Comparison of ENCODE assay signal across 8 mouse cellular contexts in genomic region chr7:19664455-19664954, GRCm38 (mm10). TPM values are rescaled to one million over a fixed set of nuclear protein-coding genes. Genes with fewer than 3 reads are reported as not detected.
DNase-seq lines count a peak whose midpoint lies in the region; ATAC-seq and TF ChIP-seq lines count a peak whose summit lies in the region.

No protein-coding gene starts in this region.

- no peaks in the 10 kb centered on the region for H3K9me3 ChIP-seq in midbrain, embryonic 11.5 days (ENCODE audit: control insufficient read depth, low read length)

- H3K9ac ChIP-seq in midbrain, embryonic 11.5 days (ENCODE audit: low read length): peak overlapping the region; percentile 98

- TF ChIP-seq POLR2A in kidney, adult 2 months (IDR thresholded peaks at IDR 0.05; ENCODE audit: low read depth, low read length): no peak
- no peak for TF ChIP-seq POLR2A in bone marrow, adult 2 months (IDR thresholded peaks at IDR 0.05; ENCODE audit: borderline replicate concordance, control insufficient read depth, low read depth, low read length)

- peak overlapping the region; percentile 97 for H3K4me3 ChIP-seq in kidney, adult 2 months (ENCODE audit: insufficient read depth, low read depth, low read length)
- peak overlapping the region; percentile 74 for H3K4me3 ChIP-seq in bone marrow, adult 2 months (replicated peaks; ENCODE audit: control insufficient read depth, low read depth, low read length)
- H3K4me3 ChIP-seq in midbrain, embryonic 11.5 days (ENCODE audit: low read depth, low read length): peak overlapping the region; percentile 99

- no peaks in the 10 kb centered on the region for H3K27me3 ChIP-seq in kidney, adult 2 months (replicated peaks; ENCODE audit: control insufficient read depth, insufficient read depth, low read length)
- H3K27me3 ChIP-seq in midbrain, embryonic 11.5 days (ENCODE audit: control insufficient read depth, insufficient read depth, low read length): no peaks in the 10 kb centered on the region

- no peak for TF ChIP-seq CTCF in kidney, adult 2 months (conservative IDR thresholded peaks at IDR 0.05; ENCODE audit: insufficient read depth, insufficient read length, low read depth, low read length)
- TF ChIP-seq CTCF in bone marrow, adult 2 months (IDR thresholded peaks at IDR 0.05; ENCODE audit: control insufficient read depth, insufficient read depth, low read length): no peak

- ATAC-seq in granulocyte monocyte progenitor cell, adult 5-6 weeks (replicated peaks; ENCODE audit: poor library complexity, severe bottlenecking): peak; percentile 2; the same call in 1 of the 2 replicates
- ATAC-seq in midbrain, embryonic 11.5 days (ENCODE audit: low FRiP score): no peak; the same call in none of the 2 replicates

- no peaks in the 10 kb centered on the region for H3K36me3 ChIP-seq in kidney, adult 2 months (ENCODE audit: control insufficient read depth, insufficient read depth, low read length)
- no peaks in the 10 kb centered on the region; the same call in 1 of the 2 replicates for H3K36me3 ChIP-seq in midbrain, embryonic 11.5 days (ENCODE audit: control insufficient read depth, insufficient read depth, low read length)

- WGBS in kidney, adult 2 months: under 1% methylated on average over 37 of the region's 37 CpGs
- WGBS in bone marrow, adult 2 months: under 1% methylated on average over 37 of the region's 37 CpGs
- under 1% methylated on average over 30 of the region's 37 CpGs for WGBS in midbrain, embryonic 11.5 days

- H3K4me1 ChIP-seq in kidney, adult 2 months (ENCODE audit: control insufficient read depth, insufficient read depth, low read length): peaks cover 19% of the 10 kb centered on the region
- peaks cover 4% of the 10 kb centered on the region; the same call in 1 of the 2 replicates for H3K4me1 ChIP-seq in bone marrow, adult 2 months (ENCODE audit: control insufficient read depth, insufficient read depth, low read length)
- H3K4me1 ChIP-seq in midbrain, embryonic 11.5 days (ENCODE audit: control insufficient read depth, insufficient read depth, low read length): peaks cover 14% of the 10 kb centered on the region

- 0 out of 2 replicates have a peak overlapping the region, but pooled peaks have one; percentile 29 for H3K27ac ChIP-seq in kidney, adult 2 months (ENCODE audit: insufficient read depth, low read depth, low read length)
- H3K27ac ChIP-seq in bone marrow, adult 2 months (ENCODE audit: control insufficient read depth, insufficient read depth, low read depth, low read length, poor library complexity): peak overlapping the region; percentile 45
- H3K27ac ChIP-seq in midbrain, embryonic 11.5 days (ENCODE audit: low read depth, low read length): peak overlapping the region; percentile 40; the same call in 1 of the 2 replicates

- no peak for DNase-seq in kidney, adult 2 months
- DNase-seq in kidney, postnatal 25 days: no peak
- DNase-seq in midbrain, embryonic 11.5 days (ENCODE audit: low spot score, missing footprints): no peak
- DNase-seq in embryo, embryonic 10.5 days (ENCODE audit: low spot score): no peak
- DNase-seq in thymus, adult 18-20 months: no peak
- DNase-seq in thymus, postnatal 14 days: no peak

- H3K4me2 ChIP-seq in midbrain, embryonic 11.5 days: peak overlapping the region; percentile 80

RNA-seq across cellular contexts. Expression of gene Clptm1, which starts 0.3 kb away (rescaled TPM):
- 144 and 182 TPM in 2 replicates for polyA plus RNA-seq in kidney, adult 2 months (2012; rRNA removed)
- polyA plus RNA-seq in bone marrow, adult 2 months (2011; ENCODE audit: insufficient read depth, insufficient read length, low replicate concordance, missing spikeins): 18.1 and 31.2 TPM in 2 replicates
- 29.9 and 41.7 TPM in 2 replicates for total RNA-seq in granulocyte monocyte progenitor cell, adult 5-6 weeks (2014; fragmentation: Nextera tagmentation)
- 32.0 and 36.5 TPM in 2 replicates for total RNA-seq in granulocyte monocyte progenitor cell, adult 5-6 weeks (2017)
- 89.7 and 94.1 TPM in 2 replicates for polyA plus RNA-seq in midbrain, embryonic 11.5 days (2014; fragmentation: Nextera tagmentation; extraction: Ambion mirVana)

RNA-seq across cellular contexts. Expression of gene Apoc2, which starts 13.2 kb away (rescaled TPM):
- polyA plus RNA-seq in kidney, adult 2 months (2012; rRNA removed): 0.42 and 0.57 TPM in 2 replicates
- 13.2 TPM in 1 of 2 replicates, not detected in the other for polyA plus RNA-seq in bone marrow, adult 2 months (2011; ENCODE audit: insufficient read depth, insufficient read length, low replicate concordance, missing spikeins)
- total RNA-seq in granulocyte monocyte progenitor cell, adult 5-6 weeks (2014; fragmentation: Nextera tagmentation): 3.3 and 5.9 TPM in 2 replicates
- 1.3 TPM in 1 of 2 replicates, not detected in the other for total RNA-seq in granulocyte monocyte progenitor cell, adult 5-6 weeks (2017)
- not detected in 2 replicates for polyA plus RNA-seq in midbrain, embryonic 11.5 days (2014; fragmentation: Nextera tagmentation; extraction: Ambion mirVana)

RNA-seq across cellular contexts. Expression of gene Gm44805, which starts 16.7 kb away (rescaled TPM):
- not detected in 2 replicates for polyA plus RNA-seq in kidney, adult 2 months (2012; rRNA removed)
- polyA plus RNA-seq in bone marrow, adult 2 months (2011; ENCODE audit: insufficient read depth, insufficient read length, low replicate concordance, missing spikeins): 7.6 TPM in 1 of 2 replicates, not detected in the other
- total RNA-seq in granulocyte monocyte progenitor cell, adult 5-6 weeks (2014; fragmentation: Nextera tagmentation): not detected in 2 replicates
- not detected in 2 replicates for total RNA-seq in granulocyte monocyte progenitor cell, adult 5-6 weeks (2017)
- not detected in 2 replicates for polyA plus RNA-seq in midbrain, embryonic 11.5 days (2014; fragmentation: Nextera tagmentation; extraction: Ambion mirVana)

RNA-seq across cellular contexts. Expression of gene Apoc4, which starts 16.8 kb away (rescaled TPM):
- 0.29 TPM in 1 of 2 replicates, not detected in the other for polyA plus RNA-seq in kidney, adult 2 months (2012; rRNA removed)
- 3.6 and 18.7 TPM in 2 replicates for polyA plus RNA-seq in bone marrow, adult 2 months (2011; ENCODE audit: insufficient read depth, insufficient read length, low replicate concordance, missing spikeins)
- total RNA-seq in granulocyte monocyte progenitor cell, adult 5-6 weeks (2014; fragmentation: Nextera tagmentation): not detected in 2 replicates
- total RNA-seq in granulocyte monocyte progenitor cell, adult 5-6 weeks (2017): not detected in 2 replicates
- polyA plus RNA-seq in midbrain, embryonic 11.5 days (2014; fragmentation: Nextera tagmentation; extraction: Ambion mirVana): not detected in 2 replicates

RNA-seq across cellular contexts. Expression of gene Apoc1, which starts 28.0 kb away (rescaled TPM):
- 12.2 and 16.5 TPM in 2 replicates for polyA plus RNA-seq in kidney, adult 2 months (2012; rRNA removed)
- polyA plus RNA-seq in bone marrow, adult 2 months (2011; ENCODE audit: insufficient read depth, insufficient read length, low replicate concordance, missing spikeins): 48.3 and 137 TPM in 2 replicates
- total RNA-seq in granulocyte monocyte progenitor cell, adult 5-6 weeks (2014; fragmentation: Nextera tagmentation): 10.3 and 17.9 TPM in 2 replicates
- total RNA-seq in granulocyte monocyte progenitor cell, adult 5-6 weeks (2017): 0.57 and 10.6 TPM in 2 replicates
- polyA plus RNA-seq in midbrain, embryonic 11.5 days (2014; fragmentation: Nextera tagmentation; extraction: Ambion mirVana): 1.9 and 3.2 TPM in 2 replicates
